Mouse (Mus musculus): ENCODE measurements around the gene Poglut1.
"Not testable (repeated sequence)": the region's sequence is repeated elsewhere in the genome, so short reads cannot be mapped to it uniquely, and the experiment has no call there.

Gene Poglut1

DNA sequence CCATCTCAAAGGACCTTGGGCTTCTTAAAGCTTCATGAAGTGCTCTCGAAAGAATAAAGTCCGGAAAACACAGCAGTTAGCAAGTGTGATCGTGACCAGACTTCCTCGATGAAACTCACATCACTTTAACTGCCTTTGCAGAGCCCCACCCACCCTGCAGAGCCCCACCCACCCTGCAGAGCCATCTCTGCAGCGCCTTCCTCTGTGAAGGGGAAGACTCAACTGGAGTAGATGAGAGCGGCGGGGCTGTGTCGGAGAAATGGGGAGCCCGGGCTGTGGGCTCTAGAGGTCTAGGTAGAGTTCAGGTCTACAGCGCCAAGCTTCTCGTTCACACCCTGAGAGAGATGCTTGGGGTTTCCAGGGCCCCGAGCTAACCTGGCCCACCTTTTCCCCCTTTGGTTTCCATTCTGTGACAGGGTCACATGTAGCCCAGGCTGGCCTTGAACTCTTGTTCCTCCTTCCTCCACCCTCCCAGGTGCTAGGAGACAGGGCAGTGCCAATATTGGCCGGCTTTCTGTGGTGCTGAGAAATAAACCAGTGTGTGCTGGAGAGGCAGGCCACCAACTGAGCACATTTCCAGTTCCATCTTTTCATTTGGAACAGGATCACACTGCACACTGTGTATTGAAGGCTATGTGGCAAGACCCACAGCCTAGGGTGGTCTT, 11.2 kb downstream of the Poglut1 start:
- ATAC-seq (ENCODE audit: insufficient number of reproducible peaks, low FRiP score, low TSS enrichment) = no peak

DNA sequence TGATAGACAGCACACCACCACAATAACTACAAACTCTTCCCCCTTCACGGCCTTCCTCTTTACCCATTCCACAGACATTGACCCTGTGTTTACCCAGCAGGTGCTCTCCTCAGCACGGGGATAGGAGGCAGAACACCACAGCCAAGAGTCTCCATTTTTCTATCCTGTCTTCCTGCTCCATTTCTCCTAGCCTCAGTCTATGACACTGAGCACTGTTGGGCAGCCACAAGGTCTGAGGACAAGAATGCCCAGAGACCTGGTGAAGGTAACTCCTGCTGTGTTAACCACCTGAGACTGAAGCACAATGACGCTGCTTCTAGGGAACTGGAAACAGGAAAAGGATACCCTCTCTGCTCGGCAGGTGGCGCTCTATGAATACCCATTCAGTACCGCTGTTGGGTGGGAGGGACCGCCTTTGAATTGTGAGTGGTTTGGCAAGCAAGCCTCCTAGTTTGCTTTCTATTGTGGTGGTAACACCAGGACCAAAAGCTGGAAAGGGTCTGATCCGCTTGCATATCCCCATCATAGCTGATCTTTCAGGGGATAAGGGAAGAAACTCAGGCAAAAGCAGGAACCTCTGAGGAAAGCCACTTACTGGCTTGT, 13.4 kb downstream of the Poglut1 start:
- peak; percentile 45; the same call in 1 of the 2 replicates for ATAC-seq (ENCODE audit: insufficient number of reproducible peaks, low FRiP score, low TSS enrichment)

- ATAC-seq (ENCODE audit: insufficient number of reproducible peaks, low FRiP score, low TSS enrichment) = no peak
These were observed 23.8 kb downstream of the Poglut1 start for GRCm38 (mm10) chr16:38526264-38526663.

- peak; percentile 95 for ATAC-seq (ENCODE audit: insufficient number of reproducible peaks, low FRiP score, low TSS enrichment)
These were observed 27.7 kb downstream of the Poglut1 start, which contains the start of gene Timmdc1 for GRCm38 (mm10) chr16:38522129-38523084. Timmdc1 (minus strand) TSS chr16:38522663.

- no peak for ATAC-seq (ENCODE audit: insufficient number of reproducible peaks, low FRiP score, low TSS enrichment)
These were observed 28.7 kb downstream of the Poglut1 start for GRCm38 (mm10) chr16:38521211-38521987.

GRCm38 (mm10) chr16:38519140-38519539, 30.9 kb downstream of the Poglut1 start:
- ATAC-seq (ENCODE audit: insufficient number of reproducible peaks, low FRiP score, low TSS enrichment) = no peak

- no peak for ATAC-seq (ENCODE audit: insufficient number of reproducible peaks, low FRiP score, low TSS enrichment)
These were observed 39.2 kb downstream of the Poglut1 start for GRCm38 (mm10) chr16:38510846-38511245.

DNA sequence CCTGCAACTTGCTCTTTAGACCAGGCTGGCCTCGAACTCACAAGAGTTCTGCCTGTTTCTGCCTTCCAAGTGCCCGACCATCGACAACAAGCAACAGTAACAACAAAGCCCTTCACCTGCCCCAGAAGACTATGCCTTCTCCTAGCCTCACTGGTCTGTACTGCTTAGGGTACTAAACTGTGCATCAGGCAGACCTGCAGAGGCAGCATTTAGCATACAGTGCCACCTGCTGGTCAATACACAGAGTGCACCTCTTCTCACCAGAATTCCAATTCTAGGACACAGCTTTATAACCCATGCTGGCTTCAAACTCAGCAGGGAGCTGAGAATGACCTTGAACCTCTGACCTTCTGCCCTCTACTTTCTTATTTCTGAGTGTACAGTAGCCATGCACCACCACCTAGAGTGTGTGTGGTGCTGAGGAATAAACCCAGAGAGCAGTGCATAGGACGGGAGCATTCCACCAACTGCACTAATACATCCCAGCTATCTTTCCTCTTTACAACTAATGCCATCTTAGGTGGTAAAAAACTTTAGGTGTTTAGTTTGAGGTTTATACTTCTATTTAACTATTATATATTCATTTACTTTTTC, 43.9 kb downstream of the Poglut1 start:
- peak; percentile 88 for ATAC-seq (ENCODE audit: insufficient number of reproducible peaks, low FRiP score, low TSS enrichment)

DNA sequence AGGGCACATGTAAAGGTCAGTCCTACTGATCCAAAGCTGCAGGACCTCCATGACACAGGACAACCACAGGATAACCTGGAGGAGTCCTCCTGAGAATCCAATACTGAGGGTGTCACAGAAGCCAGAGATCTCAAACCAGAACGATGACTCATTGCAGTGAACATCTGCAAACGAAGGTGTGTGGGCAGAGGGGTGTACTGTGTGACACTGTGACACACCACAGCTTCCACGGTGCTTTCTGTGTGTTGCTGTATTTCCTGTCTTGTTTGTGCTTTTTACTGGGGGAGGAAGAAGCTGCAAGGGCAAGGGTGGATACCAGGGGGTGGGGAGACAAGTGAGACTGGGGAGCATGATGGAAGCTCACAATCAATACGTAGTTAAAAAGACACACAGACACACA, 46.5 kb downstream of the Poglut1 start:
- no peak for ATAC-seq (ENCODE audit: insufficient number of reproducible peaks, low FRiP score, low TSS enrichment)

DNA sequence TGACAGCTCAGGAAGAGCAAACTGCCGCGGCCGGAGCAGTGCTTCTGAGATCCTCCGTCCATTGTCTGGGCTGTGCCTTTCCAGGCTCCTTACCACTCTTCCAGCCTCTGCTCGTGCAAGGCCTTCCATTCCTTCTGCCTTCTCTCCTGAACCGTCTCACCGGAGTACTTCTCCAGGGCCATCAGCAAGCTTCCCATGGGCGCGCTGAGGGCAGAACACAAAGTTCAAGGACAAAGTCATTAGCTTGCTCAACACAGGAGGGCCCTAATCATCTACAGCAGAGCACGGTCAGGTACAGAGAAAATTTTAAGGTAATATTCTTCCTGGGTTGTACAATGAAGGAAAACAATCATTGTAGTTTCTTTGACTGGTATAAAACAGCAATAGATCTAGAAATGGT, 47.6 kb downstream of the Poglut1 start:
- no peak for ATAC-seq (ENCODE audit: insufficient number of reproducible peaks, low FRiP score, low TSS enrichment)

DNA sequence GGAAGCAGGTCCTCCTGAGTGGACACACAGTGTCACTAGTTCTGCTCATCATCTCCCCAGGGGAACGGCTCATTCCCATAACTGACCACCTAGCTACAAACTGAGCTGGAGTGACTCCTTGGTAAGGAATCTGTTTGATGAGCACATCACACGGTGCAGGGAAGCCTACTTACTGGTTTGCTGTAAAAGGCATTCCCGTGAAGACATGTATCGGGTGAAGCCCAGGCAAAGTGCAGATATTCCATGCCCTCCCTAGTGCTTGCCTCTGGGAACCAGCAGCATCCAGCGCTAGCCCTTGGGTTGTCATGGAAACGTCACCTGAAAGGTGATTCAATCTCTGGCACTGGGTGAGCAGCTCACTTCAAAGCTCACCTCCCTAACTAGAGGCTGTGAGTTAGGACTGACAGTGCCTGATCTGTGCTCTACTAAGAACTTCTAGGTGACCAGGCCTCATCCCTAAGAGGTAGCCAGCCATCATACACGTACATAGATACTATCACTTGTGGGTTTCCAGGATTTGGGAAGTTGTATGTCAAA, 53.4 kb downstream of the Poglut1 start:
- ATAC-seq (ENCODE audit: insufficient number of reproducible peaks, low FRiP score, low TSS enrichment) = no peak

- no peak for ATAC-seq (ENCODE audit: insufficient number of reproducible peaks, low FRiP score, low TSS enrichment)
These were observed 56.2 kb downstream of the Poglut1 start for GRCm38 (mm10) chr16:38493890-38494289.

DNA sequence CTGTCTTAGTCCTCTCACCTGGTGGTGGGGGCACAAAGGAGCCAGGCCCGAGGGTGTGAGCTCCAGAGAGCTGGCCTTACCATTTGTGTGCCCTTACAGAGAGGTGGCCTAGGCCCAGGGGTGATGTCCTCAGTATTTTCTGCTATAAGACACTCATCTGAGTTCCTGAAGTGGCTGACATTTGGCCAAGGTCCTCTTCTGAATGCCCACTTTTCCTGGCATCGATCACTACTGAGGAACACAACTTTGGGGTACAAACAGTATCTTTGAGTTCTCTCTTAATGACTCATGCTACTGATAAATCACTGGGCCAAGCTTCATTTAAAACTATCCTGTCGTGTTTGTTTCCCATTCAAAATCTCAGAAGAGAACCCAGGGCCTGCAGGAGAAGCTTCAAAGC, 57.5 kb downstream of the Poglut1 start:
- ATAC-seq (ENCODE audit: insufficient number of reproducible peaks, low FRiP score, low TSS enrichment) = no peak

DNA sequence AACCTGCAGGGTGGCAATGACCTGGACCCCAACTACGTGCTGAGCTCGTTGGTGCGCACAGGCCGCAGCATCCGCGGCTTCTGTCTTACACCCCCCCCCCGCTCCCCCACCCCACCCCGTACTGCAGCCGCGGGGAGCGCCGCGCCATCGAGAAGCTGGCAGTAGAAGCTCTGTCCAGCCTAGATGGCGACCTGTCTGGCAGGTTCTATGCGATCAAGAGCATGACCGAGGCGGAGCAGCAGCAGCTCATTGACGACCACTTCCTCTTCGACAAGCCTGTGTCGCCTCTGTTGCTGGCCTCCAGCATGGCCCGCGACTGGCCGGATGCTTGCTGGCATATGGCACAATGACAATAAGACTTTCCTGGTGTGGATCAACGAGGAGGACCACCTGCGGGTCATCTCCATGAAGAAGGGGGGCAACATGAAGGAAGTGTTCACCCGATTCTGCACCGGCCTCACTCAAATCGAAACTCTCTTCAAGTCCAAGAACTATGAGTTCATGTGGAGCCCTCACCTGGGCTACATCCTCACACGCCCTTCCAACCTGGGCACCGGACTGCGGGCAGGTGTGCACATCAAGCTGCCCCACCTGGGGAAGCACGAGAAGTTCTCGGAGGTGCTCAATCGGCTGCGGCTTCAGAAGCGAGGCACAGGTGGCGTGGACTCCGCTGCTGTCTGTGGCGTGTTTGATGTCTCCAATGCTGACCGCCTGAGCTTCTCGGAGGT, 66.3 kb downstream of the Poglut1 start:
- no peak for ATAC-seq (ENCODE audit: insufficient number of reproducible peaks, low FRiP score, low TSS enrichment)

GRCm38 (mm10) chr16:38482780-38483562, 67.1 kb downstream of the Poglut1 start:
- no peak; the same call in 1 of the 2 replicates for ATAC-seq (ENCODE audit: insufficient number of reproducible peaks, low FRiP score, low TSS enrichment)

DNA sequence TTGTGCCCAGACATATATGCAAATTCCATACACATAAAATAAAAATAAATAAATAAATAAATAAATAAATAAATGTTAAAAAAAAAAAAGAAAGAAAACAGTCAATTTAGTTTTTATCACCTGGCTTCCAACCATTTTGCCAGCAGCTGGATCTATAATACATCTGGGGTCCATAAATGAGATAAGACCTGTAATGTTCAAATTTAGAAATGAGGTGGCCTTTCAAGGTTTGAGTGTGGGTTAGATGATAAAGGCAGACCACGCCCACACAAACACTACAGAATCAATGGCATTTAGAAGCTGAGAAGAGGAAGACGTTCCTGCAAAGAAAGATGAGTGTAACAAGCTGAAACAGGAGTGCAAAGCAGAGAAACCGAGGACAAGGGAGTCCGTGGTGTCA, 68.7 kb downstream of the Poglut1 start:
- ATAC-seq (ENCODE audit: insufficient number of reproducible peaks, low FRiP score, low TSS enrichment) = no peak

- no peak for ATAC-seq (ENCODE audit: insufficient number of reproducible peaks, low FRiP score, low TSS enrichment)
These were observed 71.8 kb downstream of the Poglut1 start for GRCm38 (mm10) chr16:38478296-38478695.

- not testable (repeated sequence) for ATAC-seq (ENCODE audit: insufficient number of reproducible peaks, low FRiP score, low TSS enrichment)
These were observed 72.8 kb downstream of the Poglut1 start for GRCm38 (mm10) chr16:38477241-38477608.

Measured in cerebellum, adult (tissue).